Mouse (Mus musculus) limb, embryonic 10.5 days (tissue): ENCODE measurements at regions not wholly inside any gene's neighbourhood (a gene's known extent, or its start where the extent isn't known, plus 50 kb on each side); places are given as distances from the start of the nearest gene placed in this dataset.

Source experiments
- DNase-seq: peaks from one replicate; pipeline ENCODE4 v3.0.0-alpha.2; 2017; ENCODE audit warnings: low spot score
- H3K27ac ChIP-seq: fragments of 300-500 bp; sonication (generic); 2 replicates; pipeline ENCODE4 v1.5.1; 2016; ENCODE audit warnings: mild to moderate bottlenecking
- H3K27me3 ChIP-seq: fragments of 300-500 bp; sonication (generic); 2 replicates; pipeline ENCODE4 v1.6.1; 2016; ENCODE audit warnings: low read depth, mild to moderate bottlenecking; ENCODE audit not compliant: poor library complexity, severe bottlenecking
- H3K36me3 ChIP-seq: fragments of 300-500 bp; sonication (generic); 2 replicates; pipeline ENCODE4 v1.6.1; 2016; ENCODE audit warnings: mild to moderate bottlenecking, moderate library complexity
- H3K4me1 ChIP-seq: fragments of 300-500 bp; sonication (generic); 2 replicates; pipeline ENCODE4 v1.6.1; 2016
- H3K4me3 ChIP-seq: fragments of 300-500 bp; sonication (generic); 2 replicates; pipeline ENCODE4 v1.5.1; 2016; ENCODE audit warnings: mild to moderate bottlenecking, moderate library complexity
- H3K9me3 ChIP-seq: fragments of 300-500 bp; sonication (generic); replicated peaks from 2 replicates; pipeline ENCODE4 v1.6.1; 2016; ENCODE audit warnings: mild to moderate bottlenecking
- WGBS: fragments of 180-500 bp; shearing (Covaris S2); methylation state at CpG from one replicate; pipeline ENCODE4 v1.1.7; 2016; 5-methylcytosine and 5-hydroxymethylcytosine counted together

- Histone ChIP-seq H3K27ac (no peak overlapping the region), H3K4me3 (no peak overlapping the region), H3K9me3 (no peaks in the 10 kb centered on the region), H3K4me1 (peaks cover 18% of the 10 kb centered on the region), H3K27me3 (no peaks in the 10 kb centered on the region; the same call in 1 of the 2 replicates), H3K36me3 (no peaks in the 10 kb centered on the region)
- WGBS = 91% methylated on average over 1 of the region's 1 CpGs
- no peak for DNase-seq
These were observed 445.7 kb downstream of the Irx1 start for GRCm38 (mm10) chr13:71517776-71518175.

GRCm38 (mm10) chr13:71513204-71513603, 450.3 kb downstream of the Irx1 start:
- Histone ChIP-seq H3K9me3 (no peaks in the 10 kb centered on the region), H3K4me1 (peaks cover 21% of the 10 kb centered on the region), H3K36me3 (no peaks in the 10 kb centered on the region), H3K27me3 (peaks cover 13% of the 10 kb centered on the region), H3K4me3 (no peak overlapping the region), H3K27ac (no peak overlapping the region)
- 27% methylated on average over 6 of the region's 6 CpGs for WGBS
- no peak for DNase-seq

GRCm38 (mm10) chr13:71507956-71508401, 455.5 kb downstream of the Irx1 start:
- WGBS = 11% methylated on average over 9 of the region's 9 CpGs
- Histone ChIP-seq H3K27me3 (peaks cover 35% of the 10 kb centered on the region), H3K9me3 (no peaks in the 10 kb centered on the region), H3K4me1 (peaks cover 25% of the 10 kb centered on the region), H3K36me3 (no peaks in the 10 kb centered on the region), H3K4me3 (no peak overlapping the region), H3K27ac (no peak overlapping the region)
- DNase-seq = peak; percentile 29

- peak; percentile 39 for DNase-seq
- H3K36me3 ChIP-seq = no peaks in the 10 kb centered on the region
- H3K27ac ChIP-seq = 0 out of 2 replicates have a peak overlapping the region, but pooled peaks have one; percentile 47
- WGBS = 9% methylated on average over 10 of the region's 10 CpGs
- no peaks in the 10 kb centered on the region for H3K9me3 ChIP-seq
- no peak overlapping the region for H3K4me3 ChIP-seq
- peaks cover 20% of the 10 kb centered on the region for H3K4me1 ChIP-seq
- H3K27me3 ChIP-seq = peaks cover 35% of the 10 kb centered on the region
These were observed 456.0 kb downstream of the Irx1 start for GRCm38 (mm10) chr13:71507421-71507931.

- 29% methylated on average over 7 of the region's 7 CpGs for WGBS
- no peaks in the 10 kb centered on the region for H3K9me3 ChIP-seq
- no peak for DNase-seq
- no peaks in the 10 kb centered on the region for H3K36me3 ChIP-seq
- no peak overlapping the region for H3K4me3 ChIP-seq
- H3K27ac ChIP-seq = no peak overlapping the region
- peaks cover 16% of the 10 kb centered on the region; the same call in 1 of the 2 replicates for H3K4me1 ChIP-seq
- H3K27me3 ChIP-seq = peaks cover 35% of the 10 kb centered on the region
These were observed 456.7 kb downstream of the Irx1 start for GRCm38 (mm10) chr13:71506777-71507176.

- no peaks in the 10 kb centered on the region for H3K27me3 ChIP-seq
- no peak overlapping the region for H3K27ac ChIP-seq
- no peak overlapping the region for H3K4me3 ChIP-seq
- DNase-seq = no peak
- no peaks in the 10 kb centered on the region for H3K4me1 ChIP-seq
- H3K9me3 ChIP-seq = no peaks in the 10 kb centered on the region
- H3K36me3 ChIP-seq = no peaks in the 10 kb centered on the region
- 87% methylated on average over 6 of the region's 6 CpGs for WGBS
These were observed 473.8 kb downstream of the Irx1 start for GRCm38 (mm10) chr13:71489773-71490172.

GRCm38 (mm10) chr13:71481205-71481604, 482.3 kb downstream of the Irx1 start:
- Histone ChIP-seq H3K36me3 (no peaks in the 10 kb centered on the region), H3K27me3 (no peaks in the 10 kb centered on the region), H3K27ac (no peak overlapping the region), H3K9me3 (no peaks in the 10 kb centered on the region), H3K4me1 (no peaks in the 10 kb centered on the region; the same call in 1 of the 2 replicates), H3K4me3 (no peak overlapping the region)
- DNase-seq = no peak

- peaks cover 15% of the 10 kb centered on the region for H3K4me1 ChIP-seq
- DNase-seq = no peak
- no peaks in the 10 kb centered on the region for H3K36me3 ChIP-seq
- no peak overlapping the region for H3K27ac ChIP-seq
- H3K27me3 ChIP-seq = peaks cover 92% of the 10 kb centered on the region
- H3K4me3 ChIP-seq = no peak overlapping the region
- H3K9me3 ChIP-seq = no peaks in the 10 kb centered on the region
- WGBS = 75% methylated on average over 3 of the region's 3 CpGs
These were observed 502.0 kb downstream of the Irx1 start for GRCm38 (mm10) chr13:71461552-71461951.

GRCm38 (mm10) chr13:71460607-71461006, 502.9 kb downstream of the Irx1 start:
- no peaks in the 10 kb centered on the region for H3K9me3 ChIP-seq
- no peak overlapping the region for H3K4me3 ChIP-seq
- WGBS = 86% methylated on average over 2 of the region's 2 CpGs
- H3K27ac ChIP-seq = no peak overlapping the region
- peaks cover 95% of the 10 kb centered on the region for H3K27me3 ChIP-seq
- H3K4me1 ChIP-seq = peaks cover 15% of the 10 kb centered on the region
- no peaks in the 10 kb centered on the region for H3K36me3 ChIP-seq
- DNase-seq = no peak

GRCm38 (mm10) chr13:71460097-71460496, 503.4 kb downstream of the Irx1 start:
- H3K27me3 ChIP-seq = peaks cover 95% of the 10 kb centered on the region
- 58% methylated on average over 9 of the region's 9 CpGs for WGBS
- no peak for DNase-seq

GRCm38 (mm10) chr13:71459022-71459536, 504.4 kb downstream of the Irx1 start:
- 34% methylated on average over 11 of the region's 11 CpGs for WGBS
- no peak for DNase-seq
- Histone ChIP-seq H3K27ac (no peak overlapping the region), H3K4me1 (peaks cover 15% of the 10 kb centered on the region), H3K36me3 (no peaks in the 10 kb centered on the region), H3K9me3 (no peaks in the 10 kb centered on the region), H3K4me3 (peak overlapping the region; percentile 19; the same call in 1 of the 2 replicates), H3K27me3 (peaks cover 100% of the 10 kb centered on the region)

More at GRCm38 (mm10) chr13:71460097-71460496, 503.4 kb downstream of the Irx1 start:
- Histone ChIP-seq H3K4me3 (no peak overlapping the region), H3K4me1 (peaks cover 15% of the 10 kb centered on the region), H3K27ac (no peak overlapping the region), H3K9me3 (no peaks in the 10 kb centered on the region), H3K36me3 (no peaks in the 10 kb centered on the region)

GRCm38 (mm10) chr13:71458061-71458935, 505.2 kb downstream of the Irx1 start:
- WGBS = 5% methylated on average over 25 of the region's 25 CpGs
- H3K4me3 ChIP-seq = peak overlapping the region; percentile 19; the same call in 1 of the 2 replicates
- peaks cover 15% of the 10 kb centered on the region for H3K4me1 ChIP-seq
- peaks cover 100% of the 10 kb centered on the region for H3K27me3 ChIP-seq
- H3K36me3 ChIP-seq = no peaks in the 10 kb centered on the region
- H3K27ac ChIP-seq = no peak overlapping the region
- no peaks in the 10 kb centered on the region for H3K9me3 ChIP-seq
- peak; percentile 91 for DNase-seq

- H3K4me1 ChIP-seq = peaks cover 15% of the 10 kb centered on the region
- DNase-seq = no peak
- peaks cover 96% of the 10 kb centered on the region for H3K27me3 ChIP-seq
- H3K36me3 ChIP-seq = no peaks in the 10 kb centered on the region
- WGBS = 74% methylated on average over 3 of the region's 3 CpGs
- no peak overlapping the region for H3K4me3 ChIP-seq
- H3K27ac ChIP-seq = no peak overlapping the region
- no peaks in the 10 kb centered on the region for H3K9me3 ChIP-seq
These were observed 506.0 kb downstream of the Irx1 start for GRCm38 (mm10) chr13:71457550-71457949.
